Mouse (Mus musculus) E14TG2a.4 (cell line): Measurements from ENCODE around the gene Caskin2.

ENCODE experiments used
- CTCF ChIP-seq: conservative IDR thresholded peaks from 2 replicates; pipeline ENCODE4 v1.5.1; 2014; ENCODE audit warnings: low read length
- NANOG ChIP-seq: IDR thresholded peaks from 2 replicates; pipeline ENCODE4 v1.6.1; 2014; ENCODE audit warnings: borderline replicate concordance, low read length, mixed read lengths
- POU5F1 ChIP-seq: IDR thresholded peaks from 2 replicates; pipeline ENCODE4 v1.6.1; 2014; ENCODE audit warnings: low read length, borderline replicate concordance

DNA sequence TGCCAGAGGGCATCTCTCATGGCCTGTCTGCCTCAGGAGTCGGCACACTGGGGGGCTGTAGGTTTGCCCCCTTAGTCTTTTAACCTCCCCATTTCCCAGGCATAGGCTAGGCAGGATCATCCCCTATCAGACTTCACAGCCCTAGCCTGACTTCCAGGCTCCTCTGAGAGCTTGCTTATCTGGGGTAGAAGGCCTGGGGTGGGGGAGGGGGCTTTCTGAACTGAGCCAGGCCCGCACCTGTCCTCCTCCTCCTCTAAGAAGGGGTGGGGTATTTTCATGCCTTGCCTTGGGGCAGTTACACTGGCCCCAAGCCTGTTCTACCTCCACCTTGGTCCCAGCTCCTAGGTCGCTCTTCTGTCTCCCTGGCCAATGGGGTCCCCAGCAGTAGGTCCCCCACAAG, 18.1 kb upstream of the Caskin2 start:
- TF ChIP-seq CTCF (no peak), POU5F1 (no peak), NANOG (no peak)
